Mouse (Mus musculus) midbrain, embryonic 13.5 days (tissue): ENCODE measurements around the gene Ggn. TPM values are rescaled to one million over a fixed set of nuclear protein-coding genes. Genes with fewer than 3 reads are reported as not detected.

Source experiments
- ATAC-seq: fragments of 200-750 bp; cut with Nextera tagmentation; 2 replicates; pipeline ENCODE4 v1.8.0; 2017; ENCODE audit warnings: mild to moderate bottlenecking, moderate TSS enrichment, moderate library complexity
- H3K27ac ChIP-seq: fragments of 300-500 bp; sonication (generic); 2 replicates; pipeline ENCODE4 v1.5.1; 2015; ENCODE audit warnings: inconsistent platforms, mild to moderate bottlenecking, moderate library complexity
- H3K27me3 ChIP-seq: fragments of 300-500 bp; sonication (generic); 2 replicates; pipeline ENCODE4 v1.6.1; 2015; ENCODE audit warnings: mild to moderate bottlenecking, inconsistent platforms
- H3K36me3 ChIP-seq: fragments of 300-500 bp; sonication (generic); 2 replicates; pipeline ENCODE4 v1.6.1; 2015; ENCODE audit warnings: mild to moderate bottlenecking, inconsistent platforms
- H3K4me1 ChIP-seq: fragments of 300-500 bp; sonication (generic); replicated peaks from 2 replicates; pipeline ENCODE4 v1.6.1; 2015; ENCODE audit warnings: inconsistent platforms
- H3K4me2 ChIP-seq: fragments of 300-500 bp; sonication (generic); replicated peaks from 2 replicates; pipeline ENCODE4 v1.6.1; 2015; ENCODE audit warnings: moderate library complexity, mild to moderate bottlenecking, inconsistent platforms
- H3K4me3 ChIP-seq: fragments of 300-500 bp; sonication (generic); replicated peaks from 2 replicates; pipeline ENCODE4 v1.5.1; 2015; ENCODE audit warnings: mild to moderate bottlenecking, inconsistent platforms
- H3K9ac ChIP-seq: fragments of 300-500 bp; sonication (generic); replicated peaks from 2 replicates; pipeline ENCODE4 v1.6.1; 2015; ENCODE audit warnings: mild to moderate bottlenecking, inconsistent platforms
- H3K9me3 ChIP-seq: fragments of 300-500 bp; sonication (generic); 2 replicates; pipeline ENCODE4 v1.6.1; 2016; ENCODE audit warnings: mild to moderate bottlenecking, inconsistent platforms
- WGBS: fragments of 180-500 bp; shearing (Covaris S2); methylation state at CpG from one replicate; pipeline ENCODE4 v1.1.7; 2015; 5-methylcytosine and 5-hydroxymethylcytosine counted together
- polyA plus RNA-seq: library from polyadenylated mRNA; unstranded; fragments of >200 nt; fragmentation: Nextera tagmentation; extraction: Ambion mirVana; gene quantifications from 2 replicates; pipeline ENCODE4 v1.2.1, GENCODE M21; 2015

Ggn gene
- polyA plus RNA-seq, 1 experiment from 2014 or later: 0.54 TPM

DNA sequence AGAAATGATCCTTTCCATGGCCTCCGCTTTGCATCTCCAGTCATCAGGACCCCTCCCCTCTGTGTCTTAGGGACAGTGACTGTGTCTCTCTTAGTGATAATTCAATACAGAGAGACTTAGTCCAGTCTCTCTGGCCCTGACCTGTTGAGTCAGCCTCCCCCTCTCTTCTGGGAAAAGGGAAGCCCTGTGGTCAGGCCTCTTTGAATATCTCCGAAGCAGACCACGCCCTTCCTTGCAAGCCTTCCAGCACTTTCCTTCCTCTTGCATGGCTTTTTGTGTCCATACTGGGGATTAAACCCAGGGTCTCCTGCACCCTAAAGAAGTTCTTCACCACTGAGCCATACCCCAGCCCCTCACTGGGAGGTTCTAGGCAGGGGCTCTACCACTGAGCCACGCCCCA is 26.0 kb upstream of the Ggn start:
- Histone ChIP-seq H3K27me3 (no peaks in the 10 kb centered on the region), H3K4me1 (no peaks in the 10 kb centered on the region), H3K36me3 (no peaks in the 10 kb centered on the region), H3K9me3 (no peaks in the 10 kb centered on the region), H3K4me3 (no peak overlapping the region), H3K4me2 (no peak overlapping the region), H3K9ac (no peak overlapping the region), H3K27ac (no peak overlapping the region)
- ATAC-seq: no peak
- WGBS: 90% methylated on average over 4 of the region's 4 CpGs

DNA sequence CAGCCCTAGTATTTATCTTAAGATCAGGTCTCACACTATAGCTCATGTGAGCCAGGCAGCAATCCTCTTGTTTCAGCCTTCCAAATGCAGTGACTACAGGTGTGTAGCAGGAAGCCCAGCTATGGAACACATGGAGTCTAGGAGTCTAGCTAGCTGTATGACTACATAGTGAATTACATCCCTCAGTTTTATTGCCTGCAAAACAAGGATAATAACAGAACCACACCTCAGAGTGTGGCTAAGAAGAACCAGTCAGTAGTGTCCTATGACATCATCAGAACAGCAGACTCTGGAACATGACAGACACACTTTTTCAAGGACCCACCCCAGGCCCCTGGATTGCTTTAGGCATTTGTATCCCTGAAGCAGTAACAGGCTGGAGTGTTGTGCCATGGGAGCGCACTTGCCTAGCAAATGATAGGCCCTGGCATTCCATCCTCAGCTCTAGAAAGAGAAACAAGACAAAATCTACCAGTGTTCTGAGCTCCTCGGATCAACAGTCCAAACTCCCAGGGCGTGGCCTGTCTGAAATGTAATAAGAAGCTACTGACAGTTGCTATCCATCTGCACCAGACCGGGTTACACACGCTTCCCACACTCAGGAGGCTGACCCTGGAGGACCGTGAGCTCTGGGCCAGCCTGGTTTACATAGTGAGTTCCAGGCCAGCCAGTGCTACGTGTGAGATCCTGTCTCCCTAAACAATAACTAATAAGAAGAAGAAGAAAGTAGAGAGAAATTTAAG is 23.2 kb upstream of the Ggn start:
- no peak for ATAC-seq
- H3K27me3 ChIP-seq: no peaks in the 10 kb centered on the region
- no peaks in the 10 kb centered on the region for H3K36me3 ChIP-seq
- H3K9me3 ChIP-seq: no peaks in the 10 kb centered on the region
- no peak overlapping the region for H3K27ac ChIP-seq
- no peaks in the 10 kb centered on the region for H3K4me1 ChIP-seq
- no peak overlapping the region for H3K4me3 ChIP-seq
- no peak overlapping the region for H3K4me2 ChIP-seq
- no peak overlapping the region for H3K9ac ChIP-seq
- WGBS: 87% methylated on average over 7 of the region's 7 CpGs

- H3K4me3 ChIP-seq: no peak overlapping the region
- no peak for ATAC-seq
- no peaks in the 10 kb centered on the region for H3K27me3 ChIP-seq
- H3K4me1 ChIP-seq: no peaks in the 10 kb centered on the region
- H3K27ac ChIP-seq: no peak overlapping the region
- H3K9ac ChIP-seq: no peak overlapping the region
- no peaks in the 10 kb centered on the region for H3K36me3 ChIP-seq
- H3K4me2 ChIP-seq: no peak overlapping the region
- WGBS: 90% methylated on average over 15 of the region's 15 CpGs
- H3K9me3 ChIP-seq: no peaks in the 10 kb centered on the region
These were observed 21.2 kb upstream of the Ggn start for GRCm38 (mm10) chr7:29148771-29149170.

DNA sequence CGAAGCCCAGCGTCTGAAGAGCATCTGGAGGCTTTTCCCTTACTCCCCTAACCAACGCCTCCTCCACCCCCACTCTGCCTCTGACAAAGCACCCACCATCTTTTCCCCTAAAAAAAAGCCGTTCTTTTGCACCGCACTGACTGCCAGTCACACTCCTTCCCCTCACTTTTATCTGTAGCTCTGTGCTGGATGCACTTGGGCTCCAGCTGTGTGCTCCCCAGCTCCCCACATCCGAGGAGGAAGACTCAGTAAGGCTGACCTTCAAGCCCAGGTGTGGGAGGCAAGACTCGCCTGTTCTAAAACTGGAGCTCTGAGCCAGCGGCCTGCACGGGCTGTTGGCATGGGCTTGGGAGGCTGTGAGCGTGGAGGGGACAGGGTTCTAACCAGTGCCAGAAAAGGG is 18.5 kb upstream of the Ggn start:
- Histone ChIP-seq H3K27ac (no peak overlapping the region), H3K36me3 (no peaks in the 10 kb centered on the region), H3K9me3 (no peaks in the 10 kb centered on the region), H3K4me1 (peaks cover 11% of the 10 kb centered on the region), H3K4me2 (no peak overlapping the region), H3K27me3 (no peaks in the 10 kb centered on the region), H3K4me3 (no peak overlapping the region), H3K9ac (no peak overlapping the region)
- ATAC-seq: no peak
- WGBS: 71% methylated on average over 10 of the region's 10 CpGs

GRCm38 (mm10) chr7:29154018-29154720 is 15.8 kb upstream of the Ggn start:
- Histone ChIP-seq H3K27me3 (peaks cover 14% of the 10 kb centered on the region), H3K4me1 (peaks cover 15% of the 10 kb centered on the region), H3K27ac (no peak overlapping the region), H3K9ac (no peak overlapping the region), H3K4me2 (no peak overlapping the region), H3K36me3 (no peaks in the 10 kb centered on the region), H3K4me3 (no peak overlapping the region), H3K9me3 (no peaks in the 10 kb centered on the region)
- ATAC-seq: no peak
- 96% methylated on average over 14 of the region's 14 CpGs for WGBS

GRCm38 (mm10) chr7:29155196-29155837 is 14.7 kb upstream of the Ggn start:
- H3K4me1 ChIP-seq: peaks cover 15% of the 10 kb centered on the region
- H3K27me3 ChIP-seq: peaks cover 22% of the 10 kb centered on the region
- H3K4me3 ChIP-seq: peak overlapping the region; percentile 86
- WGBS: 6% methylated on average over 37 of the region's 37 CpGs
- H3K9ac ChIP-seq: peak overlapping the region; percentile 80
- H3K9me3 ChIP-seq: no peaks in the 10 kb centered on the region
- no peaks in the 10 kb centered on the region for H3K36me3 ChIP-seq
- H3K4me2 ChIP-seq: peak overlapping the region; percentile 97
- ATAC-seq: peak; percentile 90
- H3K27ac ChIP-seq: peak overlapping the region; percentile 93

DNA sequence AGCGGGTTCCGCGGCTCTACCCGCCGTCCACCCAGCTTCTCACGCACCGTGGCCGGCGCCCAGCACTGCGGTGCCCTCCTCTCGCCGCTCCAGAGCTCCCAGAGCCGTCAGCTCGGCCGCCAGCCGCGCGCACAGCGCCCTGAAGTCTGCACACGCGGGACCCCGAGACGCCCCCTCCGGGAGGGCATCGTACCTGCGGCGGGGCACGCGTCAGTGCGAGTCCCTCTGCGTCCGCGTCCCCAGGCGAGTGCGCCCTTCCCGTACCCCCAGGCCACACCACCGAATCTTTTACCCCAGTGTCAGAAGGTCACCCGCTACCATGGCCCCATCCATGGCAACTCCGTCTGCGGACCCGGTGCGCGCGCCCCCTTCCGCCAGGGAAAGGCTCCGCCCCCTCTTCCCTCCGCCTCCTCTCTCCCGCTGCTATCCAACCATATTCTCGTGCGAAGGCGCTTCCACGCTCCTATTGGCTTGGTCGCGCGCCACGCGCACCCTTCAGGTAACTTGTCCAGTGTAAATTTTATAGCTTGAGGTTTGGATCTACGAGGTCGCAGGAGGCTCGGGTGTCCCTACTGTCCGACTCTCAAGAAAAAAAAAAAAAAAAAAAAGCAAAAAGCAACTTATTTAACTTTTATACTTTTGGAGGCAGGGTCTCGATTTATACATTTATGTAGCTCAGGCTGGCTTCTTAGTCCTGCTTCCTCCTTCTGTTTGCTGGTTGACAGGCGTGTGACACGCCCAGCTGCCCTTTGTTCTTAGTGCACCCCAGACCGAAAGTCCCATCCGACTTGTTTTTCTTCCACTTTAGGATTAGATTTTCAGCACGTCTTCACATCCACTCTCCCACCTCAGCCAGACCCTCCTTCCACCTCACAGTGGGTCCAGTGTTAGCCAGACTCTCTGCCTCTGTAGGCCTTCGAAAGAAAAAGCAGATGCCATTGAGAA is 13.9 kb upstream of the Ggn start, which contains the start of gene Fam98c:
Gene Fam98c, minus strand, starts transcription at position 397 of the 945 bp plus-strand sequence.
- Histone ChIP-seq H3K9me3 (no peaks in the 10 kb centered on the region), H3K4me2 (peak within 1 kb of the TSS; percentile 97), H3K4me1 (peaks cover 15% of the 10 kb centered on the region), H3K27me3 (peaks cover 22% of the 10 kb centered on the region), H3K9ac (peak within 1 kb of the TSS; percentile 80), H3K36me3 (peaks cover 6% of the 10 kb centered on the region), H3K27ac (peak within 1 kb of the TSS; percentile 93), H3K4me3 (peak within 1 kb of the TSS; percentile 86)
- ATAC-seq: peak; percentile 85
- WGBS: 3% methylated on average over 66 of the region's 68 CpGs

DNA sequence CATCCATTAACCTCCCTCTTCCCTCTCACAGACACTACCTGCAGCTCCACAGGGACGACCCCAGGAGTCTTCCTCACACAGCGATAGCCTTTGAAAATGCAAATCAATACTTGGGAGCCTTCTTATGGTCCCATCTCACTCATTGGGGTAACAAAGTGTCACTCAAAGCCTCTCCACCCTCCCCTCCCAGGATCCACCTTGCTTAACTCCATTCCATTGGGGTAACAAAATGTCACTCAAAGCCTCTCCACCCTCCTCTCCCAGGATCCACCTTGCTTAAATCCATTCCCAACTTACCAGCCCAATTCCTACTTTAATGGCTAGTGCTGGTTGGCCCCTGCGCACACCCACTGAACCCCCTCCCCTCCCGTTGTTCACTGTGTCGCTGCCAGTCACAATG is 11.7 kb upstream of the Ggn start:
- Histone ChIP-seq H3K4me3 (no peak overlapping the region), H3K36me3 (peaks cover 25% of the 10 kb centered on the region), H3K27ac (no peak overlapping the region), H3K4me2 (no peak overlapping the region), H3K4me1 (peaks cover 15% of the 10 kb centered on the region), H3K9me3 (no peaks in the 10 kb centered on the region), H3K9ac (no peak overlapping the region), H3K27me3 (peaks cover 22% of the 10 kb centered on the region)
- 3% methylated on average over 5 of the region's 5 CpGs for WGBS
- ATAC-seq: no peak

- no peak for ATAC-seq
- H3K4me1 ChIP-seq: peaks cover 2% of the 10 kb centered on the region
- no peaks in the 10 kb centered on the region for H3K9me3 ChIP-seq
- no peak overlapping the region for H3K27ac ChIP-seq
- WGBS: 83% methylated on average over 5 of the region's 5 CpGs
- peaks cover 29% of the 10 kb centered on the region for H3K36me3 ChIP-seq
- peaks cover 22% of the 10 kb centered on the region for H3K27me3 ChIP-seq
- no peak overlapping the region for H3K9ac ChIP-seq
- no peak overlapping the region for H3K4me3 ChIP-seq
- no peak overlapping the region for H3K4me2 ChIP-seq
These were observed 7.7 kb upstream of the Ggn start for GRCm38 (mm10) chr7:29162294-29162693.

- Histone ChIP-seq H3K27ac (no peak overlapping the region), H3K4me1 (peaks cover 9% of the 10 kb centered on the region), H3K9me3 (no peaks in the 10 kb centered on the region), H3K4me2 (no peak overlapping the region), H3K36me3 (peaks cover 29% of the 10 kb centered on the region), H3K9ac (no peak overlapping the region), H3K4me3 (no peak overlapping the region), H3K27me3 (peaks cover 23% of the 10 kb centered on the region)
- 17% methylated on average over 9 of the region's 9 CpGs for WGBS
- ATAC-seq: no peak
These were observed 7.1 kb upstream of the Ggn start for GRCm38 (mm10) chr7:29162750-29163525.

- WGBS: 10% methylated on average over 19 of the region's 19 CpGs
- H3K27ac ChIP-seq: no peak overlapping the region
- peaks cover 44% of the 10 kb centered on the region for H3K4me1 ChIP-seq
- no peaks in the 10 kb centered on the region for H3K9me3 ChIP-seq
- H3K27me3 ChIP-seq: peaks cover 21% of the 10 kb centered on the region
- ATAC-seq: no peak
- peak overlapping the region; percentile 66 for H3K4me2 ChIP-seq
- peaks cover 9% of the 10 kb centered on the region for H3K36me3 ChIP-seq
- peak overlapping the region; percentile 67 for H3K4me3 ChIP-seq
- peak overlapping the region; percentile 70 for H3K9ac ChIP-seq
These were observed 2.4 kb upstream of the Ggn start for GRCm38 (mm10) chr7:29167656-29168055.
